In genomic region chr19:43673513-43674315, GRCm38 (mm10) we compare ENCODE assay signal across 8 mouse cellular contexts. TPM values are rescaled to one million over a fixed set of nuclear protein-coding genes. Genes with fewer than 3 reads are reported as not detected.
DNase-seq lines count a peak whose midpoint lies in the region; ATAC-seq lines count a peak whose summit lies in the region.

No protein-coding gene starts in this region.

- H3K27me3 ChIP-seq in lung, embryonic 16.5 days (ENCODE audit: control insufficient read depth, insufficient read depth, low read depth, low read length), result no peaks in the 10 kb centered on the region
- H3K27me3 ChIP-seq in hindbrain, embryonic 15.5 days, result no peaks in the 10 kb centered on the region
- no peaks in the 10 kb centered on the region for H3K27me3 ChIP-seq in midbrain, embryonic 15.5 days (replicated peaks)

- peaks cover 14% of the 10 kb centered on the region for H3K4me1 ChIP-seq in lung, embryonic 16.5 days (replicated peaks; ENCODE audit: control insufficient read depth, insufficient read depth, low read length)
- H3K4me1 ChIP-seq in hindbrain, embryonic 15.5 days (replicated peaks), result peaks cover 26% of the 10 kb centered on the region
- H3K4me1 ChIP-seq in midbrain, embryonic 15.5 days, result peaks cover 26% of the 10 kb centered on the region

- peak overlapping the region; percentile 83 for H3K4me3 ChIP-seq in lung, embryonic 16.5 days (ENCODE audit: low read length)
- peak overlapping the region; percentile 83 for H3K4me3 ChIP-seq in hindbrain, embryonic 15.5 days
- peak overlapping the region; percentile 89 for H3K4me3 ChIP-seq in midbrain, embryonic 15.5 days

- no peak for ATAC-seq in lung, embryonic 16.5 days (ENCODE audit: low read depth)
- no peak for ATAC-seq in hindbrain, embryonic 15.5 days (ENCODE audit: low FRiP score, low read depth)
- no peak for ATAC-seq in midbrain, embryonic 15.5 days (replicated peaks)

- H3K9ac ChIP-seq in lung, embryonic 16.5 days (ENCODE audit: low read length), result peak overlapping the region; percentile 89
- peak overlapping the region; percentile 88 for H3K9ac ChIP-seq in hindbrain, embryonic 15.5 days
- H3K9ac ChIP-seq in midbrain, embryonic 15.5 days, result peak overlapping the region; percentile 86

- no peaks in the 10 kb centered on the region for H3K36me3 ChIP-seq in lung, embryonic 16.5 days (ENCODE audit: control insufficient read depth, insufficient read depth, low read length)
- no peaks in the 10 kb centered on the region for H3K36me3 ChIP-seq in hindbrain, embryonic 15.5 days
- H3K36me3 ChIP-seq in midbrain, embryonic 15.5 days (replicated peaks), result no peaks in the 10 kb centered on the region

- 0 out of 2 replicates have a peak overlapping the region, but pooled peaks have one; percentile 75 for H3K27ac ChIP-seq in lung, embryonic 16.5 days (ENCODE audit: low read length)
- peak overlapping the region; percentile 86; the same call in 1 of the 2 replicates for H3K27ac ChIP-seq in hindbrain, embryonic 15.5 days (replicated peaks)
- H3K27ac ChIP-seq in midbrain, embryonic 15.5 days, result no peak overlapping the region

- no peaks in the 10 kb centered on the region for H3K9me3 ChIP-seq in lung, embryonic 16.5 days (ENCODE audit: control insufficient read depth, low read length)
- no peaks in the 10 kb centered on the region for H3K9me3 ChIP-seq in hindbrain, embryonic 15.5 days
- H3K9me3 ChIP-seq in midbrain, embryonic 15.5 days, result no peaks in the 10 kb centered on the region

- DNase-seq in lung, postnatal 10 days, result no peak
- peak; percentile 41 for DNase-seq in c-Kit-positive CD71-positive TER-119-positive erythroid progenitor cells, embryonic 14.5 days (ENCODE audit: low spot score)
- no peak for DNase-seq in ovary, postnatal 14 days (ENCODE audit: low spot score)
- DNase-seq in cerebellum, adult 8-10 months, result no peak
- DNase-seq in left cerebral cortex, adult 8-10 months (ENCODE audit: low spot score in 2 of 2), result no peak

- 3% methylated on average over 21 of the region's 21 CpGs for WGBS in lung, embryonic 16.5 days
- 12% methylated on average over 21 of the region's 21 CpGs for WGBS in hindbrain, embryonic 15.5 days
- 11% methylated on average over 21 of the region's 21 CpGs for WGBS in midbrain, embryonic 15.5 days

- H3K4me2 ChIP-seq in lung, embryonic 16.5 days (ENCODE audit: low read depth, low read length), result peak overlapping the region; percentile 68
- H3K4me2 ChIP-seq in hindbrain, embryonic 15.5 days, result peak overlapping the region; percentile 61
- peak overlapping the region; percentile 77 for H3K4me2 ChIP-seq in midbrain, embryonic 15.5 days

RNA-seq across cellular contexts. Expression of gene Slc25a28, which starts 1.0 kb away (rescaled TPM):
- polyA plus RNA-seq in lung, embryonic 16.5 days (2015; fragmentation: Nextera tagmentation; extraction: Ambion mirVana), result 9.1 and 12.2 TPM in 2 replicates
- polyA plus RNA-seq in hindbrain, embryonic 15.5 days (2015; fragmentation: Nextera tagmentation; extraction: Ambion mirVana), result 16.0 and 16.4 TPM in 2 replicates
- polyA plus RNA-seq in midbrain, embryonic 15.5 days (2015; fragmentation: Nextera tagmentation; extraction: Ambion mirVana), result 14.4 and 16.7 TPM in 2 replicates
- total RNA-seq in left cerebral cortex, adult 8-10 months (2022), result 10 to 100 TPM; 44.9 to 53.6 (median 48.0) TPM

RNA-seq across cellular contexts. Expression of gene Entpd7, which starts 15.8 kb away (rescaled TPM):
- 9.2 and 9.5 TPM in 2 replicates for polyA plus RNA-seq in lung, embryonic 16.5 days (2015; fragmentation: Nextera tagmentation; extraction: Ambion mirVana)
- 8.3 and 8.4 TPM in 2 replicates for polyA plus RNA-seq in hindbrain, embryonic 15.5 days (2015; fragmentation: Nextera tagmentation; extraction: Ambion mirVana)
- polyA plus RNA-seq in midbrain, embryonic 15.5 days (2015; fragmentation: Nextera tagmentation; extraction: Ambion mirVana), result 7.8 and 10.4 TPM in 2 replicates
- total RNA-seq in left cerebral cortex, adult 8-10 months (2022), result 10 to 100 TPM; 17.8 to 21.6 (median 18.7) TPM
